Mouse (Mus musculus): ENCODE results near the gene Bcan. TPM values are rescaled to one million over a fixed set of nuclear protein-coding genes. Genes with fewer than 3 reads are reported as not detected.

The Bcan gene
- polyA plus RNA-seq, 2 experiments, result not detected

DNA sequence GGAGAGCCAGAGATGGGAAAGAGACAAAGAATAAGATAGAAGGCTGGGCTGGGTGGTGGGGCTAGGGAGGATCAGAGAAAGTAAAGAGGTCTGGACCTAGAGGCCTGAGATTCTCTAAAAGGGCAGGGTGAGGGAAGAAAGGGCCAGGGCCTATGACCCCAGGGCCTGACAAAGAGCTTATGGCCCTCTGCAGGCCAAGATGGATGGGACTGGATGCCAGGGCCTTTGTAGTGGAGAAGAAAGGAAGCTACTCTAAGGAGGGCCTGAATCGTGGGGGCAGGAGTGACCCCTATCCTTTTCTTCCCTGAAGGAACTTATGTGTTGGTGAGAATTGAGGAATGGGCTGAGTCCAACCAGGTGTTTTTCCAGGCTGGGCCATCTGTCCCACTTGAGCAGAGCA, 42.0 kb downstream of the Bcan start:
- no peak overlapping the region for H3K27ac ChIP-seq
- no peak overlapping the region for H3K9ac ChIP-seq (replicated peaks)
- WGBS (ENCODE audit: insufficient replicate concordance), result 47% methylated on average over 1 of the region's 1 CpGs
- no peaks in the 10 kb centered on the region for H3K9me3 ChIP-seq (ENCODE audit: control insufficient read depth, low read length)
- TF ChIP-seq EP300 (IDR thresholded peaks at IDR 0.05; ENCODE audit: low read depth), result no peak
- TF ChIP-seq CTCF (IDR thresholded peaks at IDR 0.05; ENCODE audit: low read depth), result no peak
- DNase-seq (ENCODE audit: low read depth in 3 of 3, low spot score in 3 of 3) (no peak), ATAC-seq (ENCODE audit: insufficient read depth) (no peak)
- H3K4me1 ChIP-seq (replicated peaks; ENCODE audit: control insufficient read depth in 2 of 2, insufficient read depth in 2 of 2, low read length in 1 of 2), result peaks cover 0 to 2% of the 10 kb centered on the region in 2 experiments; a peak in 1 of 4 replicates
- H3K27me3 ChIP-seq (ENCODE audit: control insufficient read depth, insufficient read depth, low read length), result peaks cover 25% of the 10 kb centered on the region
- H3K36me3 ChIP-seq (replicated peaks; ENCODE audit: control insufficient read depth, insufficient read depth, low read depth), result no peaks in the 10 kb centered on the region
- H3K4me2 ChIP-seq (ENCODE audit: low read depth), result no peak overlapping the region
- no peak overlapping the region for H3K4me3 ChIP-seq (ENCODE audit: insufficient read depth in 1 of 2, low read depth in 2 of 2, low read length in 2 of 2)

DNA sequence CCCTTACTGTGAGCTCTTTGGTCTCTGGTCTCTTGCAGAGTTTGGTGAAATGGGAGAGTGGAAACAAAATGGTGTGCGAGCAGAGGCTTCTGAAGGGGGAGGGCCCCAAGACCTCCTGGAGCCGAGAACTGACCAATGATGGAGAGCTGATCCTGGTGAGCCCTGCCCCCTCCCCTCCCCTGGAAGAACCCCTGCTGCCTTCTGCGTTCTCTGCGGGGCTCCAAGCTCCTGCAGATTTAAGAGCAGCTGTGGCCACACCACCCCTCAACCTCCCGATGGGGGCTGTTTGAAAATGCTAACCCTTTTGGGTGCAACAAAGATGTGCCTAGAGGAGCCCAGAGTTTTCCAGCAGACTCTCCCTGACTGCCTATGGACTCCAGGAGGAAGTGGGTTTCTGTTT, 47.6 kb downstream of the Bcan start:
- DNase-seq (ENCODE audit: low read depth in 3 of 3, low spot score in 3 of 3), result no peak
- H3K9me3 ChIP-seq (ENCODE audit: control insufficient read depth, low read length), result no peaks in the 10 kb centered on the region
- ATAC-seq (ENCODE audit: insufficient read depth), result no peak
- 4% methylated on average over 5 of the region's 5 CpGs for WGBS (ENCODE audit: insufficient replicate concordance)
- no peak overlapping the region for H3K9ac ChIP-seq (replicated peaks)
- H3K4me3 ChIP-seq (ENCODE audit: insufficient read depth in 1 of 2, low read depth in 2 of 2, low read length in 2 of 2), result peak overlapping the region in 1 of 2 experiments; percentile 12; a peak in 1 of 4 replicates
- peak overlapping the region; percentile 15 for H3K4me2 ChIP-seq (ENCODE audit: low read depth)
- TF ChIP-seq CTCF (IDR thresholded peaks at IDR 0.05; ENCODE audit: low read depth) (no peak), EP300 (IDR thresholded peaks at IDR 0.05; ENCODE audit: low read depth) (no peak)
- peaks cover 66% of the 10 kb centered on the region for H3K27me3 ChIP-seq (ENCODE audit: control insufficient read depth, insufficient read depth, low read length)
- H3K36me3 ChIP-seq (replicated peaks; ENCODE audit: control insufficient read depth, insufficient read depth, low read depth), result no peaks in the 10 kb centered on the region
- no peak overlapping the region for H3K27ac ChIP-seq
- H3K4me1 ChIP-seq (replicated peaks; ENCODE audit: control insufficient read depth in 2 of 2, insufficient read depth in 2 of 2, low read length in 1 of 2), result no peaks in the 10 kb centered on the region

GRCm38 (mm10) chr3:87951946-87952345, 48.1 kb downstream of the Bcan start:
- no peak for TF ChIP-seq CTCF (IDR thresholded peaks at IDR 0.05; ENCODE audit: low read depth)
- no peak for TF ChIP-seq EP300 (IDR thresholded peaks at IDR 0.05; ENCODE audit: low read depth)
- WGBS (ENCODE audit: insufficient replicate concordance), result 7% methylated on average over 12 of the region's 12 CpGs
- Histone ChIP-seq H3K4me1 (replicated peaks; ENCODE audit: control insufficient read depth in 2 of 2, insufficient read depth in 2 of 2, low read length in 1 of 2) (no peaks in the 10 kb centered on the region), H3K27ac (no peak overlapping the region), H3K9ac (replicated peaks) (no peak overlapping the region), H3K9me3 (ENCODE audit: control insufficient read depth, low read length) (no peaks in the 10 kb centered on the region), H3K27me3 (ENCODE audit: control insufficient read depth, insufficient read depth, low read length) (peaks cover 68% of the 10 kb centered on the region), H3K4me3 (ENCODE audit: insufficient read depth in 1 of 2, low read depth in 2 of 2, low read length in 2 of 2) (no peak overlapping the region), H3K36me3 (replicated peaks; ENCODE audit: control insufficient read depth, insufficient read depth, low read depth) (no peaks in the 10 kb centered on the region), H3K4me2 (ENCODE audit: low read depth) (0 out of 2 replicates have a peak overlapping the region, but pooled peaks have one; percentile 15)
- DNase-seq (ENCODE audit: low read depth in 3 of 3, low spot score in 3 of 3), result no peak
- no peak for ATAC-seq (ENCODE audit: insufficient read depth)

DNA sequence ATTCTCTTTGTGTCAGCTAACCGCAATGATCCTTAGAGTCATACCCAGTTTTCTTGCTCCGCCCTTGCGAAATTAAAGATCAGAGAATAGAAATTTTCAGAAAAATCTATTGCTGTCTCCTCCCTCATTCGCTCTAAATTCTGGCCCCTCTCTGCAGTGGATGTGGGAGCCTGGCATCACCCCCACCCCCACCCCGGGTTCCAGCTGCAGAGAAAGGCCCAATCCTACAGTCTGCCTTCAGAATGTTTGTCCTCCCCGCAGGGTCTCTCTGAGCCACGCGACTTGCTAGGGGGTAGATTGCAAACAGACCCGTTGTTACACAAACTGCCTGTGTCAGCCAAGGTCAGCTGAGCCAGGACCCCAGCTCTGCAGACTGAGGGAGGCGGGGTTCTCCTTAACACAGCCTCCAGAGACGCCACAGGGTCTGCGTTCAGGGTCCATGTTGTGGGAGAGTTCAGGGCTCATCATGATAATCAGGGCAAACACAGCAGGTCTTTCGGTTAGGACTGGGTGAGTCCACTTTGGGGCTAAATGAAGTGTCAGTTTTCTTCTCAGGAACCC, 50.0 kb downstream of the Bcan start:
- Histone ChIP-seq H3K36me3 (replicated peaks; ENCODE audit: control insufficient read depth, insufficient read depth, low read depth) (no peaks in the 10 kb centered on the region), H3K4me1 (replicated peaks; ENCODE audit: control insufficient read depth in 2 of 2, insufficient read depth in 2 of 2, low read length in 1 of 2) (no peaks in the 10 kb centered on the region), H3K4me3 (ENCODE audit: insufficient read depth in 1 of 2, low read depth in 2 of 2, low read length in 2 of 2) (no peak overlapping the region), H3K4me2 (ENCODE audit: low read depth) (no peak overlapping the region), H3K27me3 (ENCODE audit: control insufficient read depth, insufficient read depth, low read length) (peaks cover 84% of the 10 kb centered on the region), H3K27ac (no peak overlapping the region), H3K9ac (replicated peaks) (no peak overlapping the region), H3K9me3 (ENCODE audit: control insufficient read depth, low read length) (no peaks in the 10 kb centered on the region)
- no peak for TF ChIP-seq CTCF (IDR thresholded peaks at IDR 0.05; ENCODE audit: low read depth)
- TF ChIP-seq EP300 (IDR thresholded peaks at IDR 0.05; ENCODE audit: low read depth), result no peak
- WGBS (ENCODE audit: insufficient replicate concordance), result 7% methylated on average over 13 of the region's 13 CpGs
- ATAC-seq (ENCODE audit: insufficient read depth) (no peak), DNase-seq (ENCODE audit: low read depth in 3 of 3, low spot score in 3 of 3) (no peak)

- TF ChIP-seq EP300 (IDR thresholded peaks at IDR 0.05; ENCODE audit: low read depth) (no peak), CTCF (IDR thresholded peaks at IDR 0.05; ENCODE audit: low read depth) (no peak)
- no peak for ATAC-seq (ENCODE audit: insufficient read depth)
- H3K27me3 ChIP-seq (ENCODE audit: control insufficient read depth, insufficient read depth, low read length), result peaks cover 84% of the 10 kb centered on the region
- DNase-seq (ENCODE audit: low read depth in 3 of 3, low spot score in 3 of 3), result no peak
- no peak overlapping the region for H3K27ac ChIP-seq
- WGBS (ENCODE audit: insufficient replicate concordance), result 12% methylated on average over 16 of the region's 16 CpGs
- H3K4me3 ChIP-seq (ENCODE audit: insufficient read depth in 1 of 2, low read depth in 2 of 2, low read length in 2 of 2), result no peak overlapping the region
- no peak overlapping the region for H3K9ac ChIP-seq (replicated peaks)
- H3K4me2 ChIP-seq (ENCODE audit: low read depth), result no peak overlapping the region
- no peaks in the 10 kb centered on the region for H3K4me1 ChIP-seq (replicated peaks; ENCODE audit: control insufficient read depth in 2 of 2, insufficient read depth in 2 of 2, low read length in 1 of 2)
- no peaks in the 10 kb centered on the region for H3K36me3 ChIP-seq (replicated peaks; ENCODE audit: control insufficient read depth, insufficient read depth, low read depth)
- no peaks in the 10 kb centered on the region for H3K9me3 ChIP-seq (ENCODE audit: control insufficient read depth, low read length)
Observed at GRCm38 (mm10) chr3:87949266-87949954, 50.6 kb downstream of the Bcan start.
